Mouse (Mus musculus) testis, adult 2 months (tissue): ENCODE data around the gene Olfr976.

Experiments
- CTCF ChIP-seq: fragments of 200-500 bp; IDR thresholded peaks from 2 replicates; pipeline ENCODE4 v1.5.1; 2012; ENCODE audit warnings: low read depth, mild to moderate bottlenecking, inconsistent platforms, low read length, moderate library complexity; ENCODE audit not compliant: control insufficient read depth, insufficient read depth, insufficient replicate concordance
- POLR2A ChIP-seq: fragments of 200-500 bp; IDR thresholded peaks from 2 replicates; pipeline ENCODE4 v1.6.1; 2012; ENCODE audit warnings: low read depth, mild to moderate bottlenecking, inconsistent platforms, low read length, moderate library complexity; ENCODE audit not compliant: control insufficient read depth

DNA sequence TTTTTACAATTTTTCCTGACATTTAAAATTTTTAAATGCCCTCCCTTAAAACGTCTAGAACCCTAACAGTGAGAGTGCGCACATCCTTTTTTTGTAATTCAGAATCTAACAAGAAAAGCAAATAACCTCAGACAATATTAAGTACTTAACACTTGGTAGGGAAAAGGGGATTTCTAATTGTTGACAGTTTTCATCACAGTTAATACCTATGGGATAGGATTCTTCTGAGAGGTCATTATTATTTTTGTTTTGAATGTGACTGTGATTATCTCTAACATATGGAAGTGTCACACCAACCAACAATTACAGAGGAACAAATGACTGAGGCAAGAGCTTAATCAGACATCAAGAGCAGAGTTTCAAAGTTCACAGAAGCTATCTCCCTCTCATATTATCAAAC is 53.9 kb downstream of the Olfr976 start, which contains the start of gene Olfr229:
- TF ChIP-seq POLR2A (no peak), CTCF (no peak)
